Mouse (Mus musculus) liver, embryonic 14.5 days (tissue): ENCODE measurements around the gene Spatc1l. TPM values are rescaled to one million over a fixed set of nuclear protein-coding genes. Genes with fewer than 3 reads are reported as not detected.

Experiments used
- ATAC-seq: fragments of 200-750 bp; cut with Nextera tagmentation; 2 replicates; pipeline ENCODE4 v1.8.0; 2017; ENCODE audit warnings: moderate number of reproducible peaks, mild to moderate bottlenecking, moderate library complexity; ENCODE audit not compliant: insufficient read depth
- DNase-seq, 3 experiments: peaks; one replicate each; pipeline ENCODE4 v3.0.0-alpha.2; 2012 to 2013; ENCODE audit warnings: low read depth in 3 of 3, low spot score in 3 of 3
- H3K27ac ChIP-seq: fragments of 300-500 bp; sonication (generic); 2 replicates; pipeline ENCODE4 v1.5.1; 2014; ENCODE audit warnings: moderate library complexity, mild to moderate bottlenecking, control low read depth, inconsistent platforms
- H3K27me3 ChIP-seq: fragments of 300-500 bp; sonication (generic); 2 replicates; pipeline ENCODE4 v1.6.1; 2014; ENCODE audit warnings: mild to moderate bottlenecking, low read length, moderate library complexity; ENCODE audit not compliant: control insufficient read depth, insufficient read depth
- H3K36me3 ChIP-seq: fragments of 300-500 bp; sonication (generic); replicated peaks from 2 replicates; pipeline ENCODE4 v1.6.1; 2014; ENCODE audit warnings: low read depth; ENCODE audit not compliant: control insufficient read depth, insufficient read depth
- H3K4me1 ChIP-seq, 2 experiments: fragments of 200-500 bp in 1 of 2; fragments of 300-500 bp in 1 of 2; sonication (generic) in 1 of 2; replicated peaks; 2 replicates each; pipeline ENCODE4 v1.6.1; 2012 to 2014; ENCODE audit warnings: antibody characterized with exemption in 1 of 2, inconsistent platforms in 1 of 2, low read length in 1 of 2; ENCODE audit not compliant: control insufficient read depth in 2 of 2, insufficient read depth in 2 of 2
- H3K4me2 ChIP-seq: fragments of 300-500 bp; sonication (generic); 2 replicates; pipeline ENCODE4 v1.6.1; 2014; ENCODE audit warnings: low read depth, mild to moderate bottlenecking, control low read depth, moderate library complexity
- H3K4me3 ChIP-seq, 2 experiments: fragments of 200-500 bp in 1 of 2; fragments of 300-500 bp in 1 of 2; sonication (generic) in 1 of 2; 2 replicates each; pipeline ENCODE4 v1.5.1; 2012 to 2014; ENCODE audit warnings: low read depth in 2 of 2, low read length in 2 of 2, mild to moderate bottlenecking in 2 of 2, control low read depth in 1 of 2, inconsistent platforms in 1 of 2, moderate library complexity in 1 of 2; ENCODE audit not compliant: insufficient read depth in 1 of 2
- H3K9ac ChIP-seq: fragments of 300-500 bp; sonication (generic); replicated peaks from 2 replicates; pipeline ENCODE4 v1.6.1; 2014; ENCODE audit warnings: mild to moderate bottlenecking, control low read depth, moderate library complexity
- H3K9me3 ChIP-seq: fragments of 300-500 bp; sonication (generic); 2 replicates; pipeline ENCODE4 v1.6.1; 2016; ENCODE audit warnings: low read length, mixed read lengths; ENCODE audit not compliant: control insufficient read depth
- CTCF ChIP-seq: IDR thresholded peaks from 2 replicates; pipeline ENCODE4 v1.5.1; 2016; ENCODE audit warnings: antibody characterized with exemption, low read depth, control low read depth
- EP300 ChIP-seq: IDR thresholded peaks from 2 replicates; pipeline ENCODE4 v1.6.1; 2016; ENCODE audit warnings: antibody characterized with exemption, low read depth
- WGBS: fragments of 180-500 bp; shearing (Covaris S2); extraction: QIAGEN DNeasy Blood & Tissue Kit; methylation state at CpG from one replicate; pipeline ENCODE4 v1.1.7; 2014; ENCODE audit not compliant: insufficient replicate concordance; 5-methylcytosine and 5-hydroxymethylcytosine counted together
- polyA plus RNA-seq, 2 experiments: library from polyadenylated mRNA; depleted of rRNA in 1 of 2; stranded (reverse) in 1 of 2; unstranded in 1 of 2; fragments of >200 nt; fragmentation: Nextera tagmentation in 1 of 2; extraction: Ambion mirVana in 1 of 2; gene quantifications; 2 replicates each; pipeline versions ENCODE4 v1.2.1 to v1.2.3; 2012 to 2014

The Spatc1l gene
- polyA plus RNA-seq (2012; rRNA removed) (0.06 TPM in 1 of 2 replicates, not detected in the other), polyA plus RNA-seq (2014; fragmentation: Nextera tagmentation; extraction: Ambion mirVana) (not detected in 2 replicates)

DNA sequence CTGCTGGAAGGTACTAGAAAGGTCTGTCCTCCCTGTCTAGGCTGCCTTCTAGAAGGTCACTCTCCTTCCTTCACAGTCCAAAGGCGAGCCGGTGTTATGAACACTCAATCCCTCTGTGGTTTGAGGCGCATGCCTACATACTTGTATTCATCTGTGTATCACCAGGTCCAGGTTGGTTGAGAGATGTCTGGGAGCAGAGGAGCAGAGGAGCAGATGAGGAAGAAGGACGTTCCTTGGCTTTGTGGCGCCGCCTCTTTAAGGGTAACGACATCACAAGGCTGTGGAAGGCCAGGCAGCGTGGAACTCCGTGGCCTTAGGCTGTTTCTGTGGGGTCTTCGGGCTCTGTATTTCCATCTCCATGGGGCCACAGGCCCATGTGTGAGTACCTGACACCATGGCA is at the start of gene Spatc1l:
Gene Spatc1l (plus strand): TSS at position 301 of the 400 bp plus-strand sequence.
- Histone ChIP-seq H3K27ac (no peak within 1 kb of the TSS), H3K4me2 (no peak within 1 kb of the TSS), H3K4me3 (no peak within 1 kb of the TSS), H3K9ac (no peak within 1 kb of the TSS), H3K36me3 (no peaks in the 10 kb centered on the region), H3K4me1 (no peaks in the 10 kb centered on the region), H3K27me3 (no peaks in the 10 kb centered on the region), H3K9me3 (no peaks in the 10 kb centered on the region)
- ATAC-seq (no peak), DNase-seq (no peak)
- TF ChIP-seq CTCF (no peak), EP300 (no peak)
- 75% methylated on average over 10 of the region's 10 CpGs for WGBS

- ATAC-seq (peak; percentile 77), DNase-seq (peak; percentile 58 to 65 (median 60))
- no peaks in the 10 kb centered on the region for H3K4me1 ChIP-seq
- H3K27ac ChIP-seq, result no peak overlapping the region
- TF ChIP-seq CTCF (peak; percentile 98), EP300 (no peak)
- H3K9me3 ChIP-seq, result no peaks in the 10 kb centered on the region
- 34% methylated on average over 5 of the region's 5 CpGs for WGBS
- H3K36me3 ChIP-seq, result peaks cover 3% of the 10 kb centered on the region
- H3K4me3 ChIP-seq, result no peak overlapping the region
- H3K27me3 ChIP-seq, result no peaks in the 10 kb centered on the region
- no peak overlapping the region for H3K9ac ChIP-seq
- H3K4me2 ChIP-seq, result no peak overlapping the region
Observed at GRCm38 (mm10) chr10:76512965-76513583, 49.0 kb upstream of the Spatc1l start.

DNA sequence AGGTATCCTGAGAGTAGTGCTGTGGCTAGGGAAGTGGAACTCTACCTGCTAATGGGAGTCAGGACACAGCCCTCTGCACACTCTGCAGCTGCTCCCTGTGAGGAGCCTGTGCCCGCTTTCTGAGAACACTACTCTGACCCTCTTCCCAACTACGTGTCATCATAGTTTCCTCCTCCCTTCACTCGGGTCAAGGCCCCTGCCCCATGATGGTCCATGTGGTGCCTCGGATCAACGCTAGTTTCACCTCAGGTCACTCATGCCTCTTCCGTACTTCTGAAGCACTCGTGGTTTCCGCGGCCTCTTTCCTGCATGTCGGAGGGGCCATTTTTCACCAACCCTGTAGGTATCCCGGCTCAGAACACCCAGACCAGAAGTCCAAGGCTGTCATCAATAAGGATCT is 31.1 kb upstream of the Spatc1l start:
- Histone ChIP-seq H3K4me3 (peak overlapping the region; percentile 66 to 71), H3K9ac (no peak overlapping the region), H3K9me3 (no peaks in the 10 kb centered on the region), H3K27me3 (no peaks in the 10 kb centered on the region), H3K36me3 (peaks cover 4% of the 10 kb centered on the region), H3K4me1 (peaks cover 0 to 7% of the 10 kb centered on the region in 2 experiments; a peak in 3 of 4 replicates), H3K27ac (no peak overlapping the region), H3K4me2 (peak overlapping the region; percentile 98)
- TF ChIP-seq EP300 (no peak), CTCF (no peak)
- no peak; the same call in 1 of the 2 replicates for ATAC-seq
- WGBS, result 1% methylated on average over 11 of the region's 11 CpGs
- DNase-seq, result no peak

DNA sequence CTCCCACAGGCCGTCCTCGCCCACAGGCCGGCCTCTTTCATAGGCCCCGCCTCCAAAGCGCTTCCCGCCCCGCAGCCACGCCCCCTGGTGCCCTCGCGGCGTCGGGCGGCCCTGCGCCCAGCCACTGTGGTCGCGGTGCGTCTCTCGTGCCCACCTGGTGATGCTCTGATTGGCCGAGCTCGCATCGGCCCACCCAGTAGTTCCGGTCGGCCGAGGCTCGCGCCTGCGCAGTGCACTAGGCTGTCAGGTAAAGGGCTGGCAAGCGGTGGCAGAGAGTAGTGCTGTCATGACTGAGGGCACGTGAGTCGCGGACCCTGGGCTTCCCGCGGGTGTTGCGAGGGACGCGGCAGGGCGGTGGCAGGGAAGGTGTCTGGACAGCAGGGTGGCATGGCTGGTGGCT is 30.7 kb upstream of the Spatc1l start, which contains the start of gene Lss:
Gene Lss (plus strand): TSS at position 214 of the 400 bp plus-strand sequence.
- peak; percentile 99 for ATAC-seq
- WGBS, result under 1% methylated on average over 37 of the region's 37 CpGs

DNA sequence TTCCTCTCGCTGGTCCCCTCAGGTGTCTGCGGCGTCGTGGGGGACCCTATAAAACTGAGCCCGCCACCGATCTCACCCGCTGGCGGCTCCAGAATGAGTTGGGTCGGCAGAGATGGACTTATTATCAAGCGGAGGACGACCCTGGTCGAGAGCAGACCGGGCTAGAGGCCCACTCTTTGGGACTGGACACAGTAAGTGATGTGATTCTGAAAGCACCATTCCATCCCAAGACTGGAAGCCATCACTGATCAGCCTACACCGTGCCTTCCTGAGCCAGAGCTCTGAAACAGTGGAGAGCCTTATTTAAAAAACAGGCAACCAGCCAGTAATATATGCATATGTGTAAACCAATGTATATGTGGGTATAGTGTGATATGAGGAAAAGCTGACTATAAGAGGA is 30.2 kb upstream of the Spatc1l start:
- H3K9me3 ChIP-seq, result no peaks in the 10 kb centered on the region
- peaks cover 6% of the 10 kb centered on the region for H3K36me3 ChIP-seq
- no peaks in the 10 kb centered on the region for H3K27me3 ChIP-seq
- H3K4me2 ChIP-seq, result peak overlapping the region; percentile 98
- peak overlapping the region; percentile 73 for H3K9ac ChIP-seq
- DNase-seq (no peak), ATAC-seq (no peak)
- WGBS, result 3% methylated on average over 14 of the region's 14 CpGs
- peak overlapping the region; percentile 28; the same call in 1 of the 2 replicates for H3K27ac ChIP-seq
- TF ChIP-seq EP300 (no peak), CTCF (no peak)
- peak overlapping the region; percentile 61 to 66 for H3K4me3 ChIP-seq
- peaks cover 0 to 7% of the 10 kb centered on the region in 2 experiments; a peak in 3 of 4 replicates for H3K4me1 ChIP-seq

More for the DNA sequence above, 30.7 kb upstream of the Spatc1l start, which contains the start of gene Lss:
- peak within 1 kb of the TSS; percentile 28; the same call in 1 of the 2 replicates for H3K27ac ChIP-seq
- H3K9ac ChIP-seq, result peak within 1 kb of the TSS; percentile 73
- no peak for TF ChIP-seq EP300
- TF ChIP-seq CTCF, result 0 out of 2 replicates have a peak, but pooled peaks have one; percentile 34
- H3K4me2 ChIP-seq, result peak within 1 kb of the TSS; percentile 98
- H3K36me3 ChIP-seq, result peaks cover 5% of the 10 kb centered on the region
- peaks cover 0 to 7% of the 10 kb centered on the region in 2 experiments; a peak in 3 of 4 replicates for H3K4me1 ChIP-seq
- H3K27me3 ChIP-seq, result no peaks in the 10 kb centered on the region
- H3K4me3 ChIP-seq, result peak within 1 kb of the TSS; percentile 66 to 71
- no peaks in the 10 kb centered on the region for H3K9me3 ChIP-seq
- DNase-seq, result peak; percentile 88 to 91 (median 89)
